Mouse (Mus musculus) heart, adult 2 months (tissue): Measurements from ENCODE around the gene Msh6.
A peak's percentile ranks its signal among the peaks of the same experiment; 100 is the strongest.
"Not testable (repeated sequence)": the region's sequence is repeated elsewhere in the genome, so short reads cannot be mapped to it uniquely, and the experiment has no call there.

Experiments
- CTCF ChIP-seq: fragments of 200-600 bp; IDR thresholded peaks from 2 replicates; pipeline ENCODE4 v1.8.1; 2022; ENCODE audit warnings: antibody characterized with exemption, mild to moderate bottlenecking, moderate library complexity
- EP300 ChIP-seq: fragments of 200-500 bp; IDR thresholded peaks from 2 replicates; pipeline ENCODE4 v1.6.1; 2011; ENCODE audit warnings: low read depth, low read length, control low read depth; ENCODE audit not compliant: insufficient read depth
- POLR2A ChIP-seq: fragments of 200-500 bp; IDR thresholded peaks from 2 replicates; pipeline ENCODE4 v1.6.1; 2011; ENCODE audit warnings: mild to moderate bottlenecking, low read depth, low read length, control low read depth; ENCODE audit not compliant: insufficient read depth

DNA sequence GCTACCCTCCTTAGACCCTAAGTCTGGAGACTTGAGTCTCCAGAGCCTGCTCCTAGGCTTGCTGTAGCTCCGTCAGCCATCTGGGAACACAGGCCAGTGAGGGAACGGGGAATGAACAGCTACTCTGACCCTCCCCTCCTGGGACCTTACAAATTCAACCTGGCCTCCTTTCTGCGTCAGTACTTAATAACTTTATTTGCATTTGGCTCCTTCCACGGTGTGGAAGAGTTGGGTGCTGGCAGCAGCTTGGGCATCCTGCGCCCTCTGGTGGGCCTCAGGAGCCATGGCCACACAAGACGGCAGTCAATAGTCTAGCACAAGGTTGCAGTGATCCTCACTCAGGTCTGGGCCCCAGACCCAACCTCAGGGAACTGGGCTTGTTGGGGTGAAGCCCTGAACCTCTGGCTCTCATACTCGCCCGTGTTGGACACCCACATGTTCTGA, 6.4 kb upstream of the Msh6 start:
- not testable (repeated sequence) for TF ChIP-seq POLR2A, EP300
- peak; percentile 40 for TF ChIP-seq CTCF
